Mouse (Mus musculus): ENCODE measurements around the gene Zc3h12a. TPM values are rescaled to one million over a fixed set of nuclear protein-coding genes. Genes with fewer than 3 reads are reported as not detected.

Gene Zc3h12a
- total RNA-seq, 2 experiments from 2014 or later: 0.51 to 1.2 TPM

DNA sequence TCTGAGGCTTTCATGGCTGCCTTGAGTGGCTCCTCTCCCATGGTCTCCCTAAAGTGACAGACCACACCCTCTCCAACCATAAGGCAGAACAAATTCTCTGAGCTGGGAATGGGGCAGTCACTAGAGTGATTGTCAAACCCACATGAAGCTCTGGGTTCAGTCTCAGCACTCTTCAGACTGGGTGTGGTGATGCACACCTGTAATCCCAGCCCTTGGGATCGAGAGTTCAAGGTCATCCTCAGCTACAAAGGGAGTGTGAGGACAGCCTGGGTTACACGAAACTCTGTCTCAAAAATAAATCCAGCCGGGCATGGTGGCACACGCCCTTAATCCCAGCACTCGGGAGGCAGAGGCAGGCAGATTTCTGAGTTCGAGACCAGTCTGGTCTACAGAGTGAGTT, 24.8 kb upstream of the Zc3h12a start:
- no peak for DNase-seq (ENCODE audit: low spot score in 2 of 2)
- intact Hi-C loops (cut with DNase I): no loop called here

DNA sequence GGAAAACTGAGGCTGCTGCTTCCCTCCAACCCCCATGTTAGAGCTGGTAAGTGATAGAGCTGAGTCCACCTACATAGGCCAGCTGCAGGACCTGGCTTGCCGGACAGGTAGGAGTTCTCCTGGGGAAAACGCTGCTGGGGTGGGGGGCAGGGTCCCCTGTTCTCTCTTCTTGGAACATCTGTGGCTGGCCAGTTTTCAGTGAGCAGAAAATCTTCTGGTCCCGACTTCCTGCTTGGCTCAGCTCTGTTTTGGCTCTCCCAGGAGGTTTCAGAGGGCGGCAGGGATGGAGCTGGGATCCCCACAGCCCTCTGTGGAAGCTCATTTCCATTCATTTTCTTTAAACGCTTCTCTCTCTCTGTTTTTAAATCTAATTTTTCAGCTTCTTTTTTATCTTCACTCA, 21.8 kb upstream of the Zc3h12a start:
- DNase-seq (ENCODE audit: low spot score in 2 of 2): no peak

DNA sequence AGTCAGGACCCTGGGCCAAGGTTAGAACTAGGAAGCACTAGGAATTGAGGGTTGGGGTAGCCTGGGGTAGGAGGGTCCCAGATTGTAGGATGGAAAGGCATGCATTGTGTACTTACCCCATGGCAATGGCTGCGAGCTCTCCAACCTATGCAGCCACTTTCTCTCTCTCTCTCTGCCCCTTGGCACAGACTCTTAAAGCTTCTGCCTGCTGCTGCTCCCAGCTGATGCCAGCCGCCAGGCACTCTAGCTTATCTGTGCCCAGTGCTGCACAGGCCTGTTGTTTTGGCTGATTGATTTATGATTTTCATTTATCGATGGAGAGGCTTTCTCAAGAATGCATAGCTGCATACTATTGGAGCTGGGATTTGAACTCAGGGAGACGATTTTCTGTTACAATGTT, 20.3 kb upstream of the Zc3h12a start:
- no peak for DNase-seq (ENCODE audit: low spot score in 2 of 2)
- intact Hi-C loops (cut with DNase I): no loop called here

More for the DNA sequence above, 21.8 kb upstream of the Zc3h12a start:
- intact Hi-C loops (cut with DNase I): no loop called here

DNA sequence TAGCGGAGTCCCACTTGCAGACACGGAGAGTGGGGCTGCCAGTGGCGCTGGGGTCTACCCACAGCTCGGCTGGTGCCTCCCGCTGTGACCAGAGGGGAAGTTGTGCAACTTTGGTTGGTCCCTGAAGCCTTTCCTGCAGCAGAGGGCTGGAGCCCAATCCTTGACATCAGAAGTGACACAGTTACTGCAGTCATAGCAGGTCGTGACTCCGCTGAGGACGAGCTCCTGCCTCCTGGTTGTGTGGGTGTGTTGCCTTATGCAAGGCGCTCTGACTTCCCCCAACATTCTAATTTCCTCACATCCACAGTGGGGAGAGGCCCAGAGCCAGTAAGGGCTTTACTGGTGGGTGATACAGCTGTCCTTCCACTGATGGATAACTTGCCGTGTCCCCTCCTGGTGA, 17.6 kb upstream of the Zc3h12a start:
- intact Hi-C loops (cut with DNase I): no loop called here
- peak in 1 of 2 experiments; percentile 53 for DNase-seq (ENCODE audit: low spot score in 2 of 2)

DNA sequence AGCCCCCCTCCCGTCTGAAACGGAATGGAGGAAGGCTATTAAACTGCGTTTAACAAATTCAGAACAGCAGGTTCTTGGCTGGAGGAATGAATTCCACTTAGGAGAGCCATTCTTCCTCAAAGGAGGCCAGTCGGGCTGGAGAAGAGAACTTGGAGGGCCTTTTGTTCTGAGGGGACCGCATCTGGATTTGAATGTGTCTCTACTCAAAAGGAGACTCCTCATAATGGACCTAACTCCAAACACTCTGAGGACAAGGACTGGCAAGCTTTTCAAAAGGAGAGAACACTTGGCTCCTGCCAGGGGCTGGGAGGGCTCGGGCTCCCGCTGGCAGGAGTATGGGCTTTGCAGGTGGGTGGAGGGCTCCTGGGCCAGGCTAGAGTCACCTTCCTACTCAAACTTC, 17.0 kb upstream of the Zc3h12a start:
- intact Hi-C loops (cut with DNase I): no loop called here
- DNase-seq (ENCODE audit: low spot score in 2 of 2): no peak

DNA sequence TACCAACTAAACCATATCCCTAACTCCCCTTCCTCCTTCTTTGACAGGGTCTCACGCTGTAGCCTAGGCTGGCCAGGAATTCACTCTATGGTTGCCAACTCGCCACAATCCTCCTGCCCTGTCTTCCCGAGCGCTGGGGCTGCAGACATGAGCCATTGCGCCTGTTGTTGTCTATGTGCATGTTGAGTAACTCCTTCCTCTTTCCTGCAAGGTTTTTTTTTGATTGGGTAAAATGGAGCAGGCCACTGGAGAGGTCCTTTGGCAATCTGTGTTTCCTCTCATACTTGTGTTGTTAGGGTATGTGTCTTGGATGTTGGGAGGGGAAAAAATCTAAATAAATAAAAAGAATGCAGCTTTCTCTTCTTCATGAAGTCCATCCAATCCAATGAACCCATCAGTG, 16.6 kb upstream of the Zc3h12a start:
- intact Hi-C loops (cut with DNase I): no loop called here
- DNase-seq (ENCODE audit: low spot score in 2 of 2): no peak

DNA sequence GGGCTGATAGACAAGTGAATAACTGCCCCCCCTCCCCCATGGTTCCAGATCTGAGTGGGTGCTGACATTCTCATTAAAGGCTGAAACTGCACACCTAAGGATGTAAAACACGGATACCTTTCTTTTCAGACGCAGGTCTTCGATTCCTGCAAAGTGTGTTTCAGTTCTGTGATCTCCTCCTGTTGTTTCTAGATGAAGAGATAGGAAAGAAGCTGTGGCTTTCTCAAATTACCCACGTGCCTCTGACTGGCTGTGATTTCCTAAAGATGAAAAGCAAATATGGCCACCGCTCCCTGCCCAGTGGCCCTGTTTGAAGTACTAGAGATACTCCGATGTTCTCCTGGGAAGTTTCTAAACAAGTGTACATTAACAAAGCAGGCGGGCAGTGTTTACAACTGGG, 10.7 kb upstream of the Zc3h12a start:
- no peak for DNase-seq (ENCODE audit: low spot score in 2 of 2)
- intact Hi-C loops (cut with DNase I): no loop called here

DNA sequence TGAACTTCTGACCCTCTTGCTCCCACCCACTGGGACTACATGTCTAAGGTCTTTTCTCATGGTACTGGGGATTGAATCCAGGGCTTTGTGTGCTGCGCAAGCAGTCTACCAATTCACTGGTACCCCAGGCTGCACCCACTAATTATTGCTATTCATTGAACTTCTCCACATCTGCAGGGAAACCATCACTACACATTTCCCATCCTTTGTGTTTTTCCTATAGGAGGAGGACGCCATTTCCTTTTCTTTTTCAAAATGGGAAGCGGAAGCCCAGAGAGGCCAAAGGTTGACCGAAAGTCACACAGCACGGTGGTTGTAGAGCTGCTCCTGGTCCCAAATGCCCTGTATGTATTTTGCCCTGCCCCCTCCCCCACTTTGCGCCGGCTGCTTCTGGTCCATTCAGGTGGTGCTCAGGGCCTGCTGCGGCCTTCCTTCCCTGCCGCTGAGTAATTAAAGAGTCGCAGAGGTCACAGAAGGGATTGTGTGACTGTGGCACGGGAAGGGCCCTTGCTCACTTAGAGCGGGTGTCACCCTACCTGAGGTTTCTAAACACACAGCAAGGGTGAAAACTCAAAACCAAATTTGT, 8.8 kb upstream of the Zc3h12a start:
- intact Hi-C loops (cut with DNase I): no loop called here

DNA sequence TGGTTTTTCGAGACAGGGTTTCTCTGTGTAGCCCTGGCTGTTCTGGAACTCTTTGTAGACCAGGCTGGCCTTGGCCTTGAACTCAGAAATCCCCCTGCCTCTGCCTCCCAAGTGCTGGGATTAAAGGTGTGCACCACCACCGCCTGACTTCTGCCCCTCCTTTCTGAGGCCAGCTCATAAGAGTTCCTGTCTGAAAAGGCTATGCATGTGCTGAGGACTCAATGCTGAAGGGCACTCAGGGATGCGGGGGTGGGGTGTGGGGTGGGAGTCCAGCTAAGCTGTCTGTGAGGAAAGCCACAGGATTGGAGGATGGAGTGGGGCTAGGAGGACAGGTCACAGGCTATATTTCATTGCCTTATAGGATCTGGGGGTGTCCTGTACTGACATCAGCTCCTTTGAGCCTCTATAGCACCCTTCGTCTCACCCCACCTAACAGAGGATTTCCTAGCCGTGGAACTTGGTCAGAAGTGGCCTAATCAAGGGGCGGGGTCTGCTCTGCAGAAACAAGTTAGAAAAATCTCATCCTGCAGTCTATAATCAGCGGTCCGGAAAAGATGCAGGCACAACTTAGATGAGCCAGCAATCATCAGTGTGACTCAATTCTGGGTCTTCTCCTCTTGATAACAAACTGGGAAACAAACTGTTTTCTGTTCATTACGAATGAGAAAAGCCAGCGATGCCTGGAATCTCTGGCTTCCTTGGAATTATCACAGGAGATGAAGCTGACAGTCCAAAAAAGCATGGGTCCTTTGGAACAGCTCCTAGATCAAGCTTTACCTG, 7.6 kb upstream of the Zc3h12a start:
- DNase-seq (ENCODE audit: low spot score in 2 of 2): no peak
- intact Hi-C loops (cut with DNase I): no loop called here

More for the DNA sequence above, 8.8 kb upstream of the Zc3h12a start:
- no peak for DNase-seq (ENCODE audit: low spot score in 2 of 2)

DNA sequence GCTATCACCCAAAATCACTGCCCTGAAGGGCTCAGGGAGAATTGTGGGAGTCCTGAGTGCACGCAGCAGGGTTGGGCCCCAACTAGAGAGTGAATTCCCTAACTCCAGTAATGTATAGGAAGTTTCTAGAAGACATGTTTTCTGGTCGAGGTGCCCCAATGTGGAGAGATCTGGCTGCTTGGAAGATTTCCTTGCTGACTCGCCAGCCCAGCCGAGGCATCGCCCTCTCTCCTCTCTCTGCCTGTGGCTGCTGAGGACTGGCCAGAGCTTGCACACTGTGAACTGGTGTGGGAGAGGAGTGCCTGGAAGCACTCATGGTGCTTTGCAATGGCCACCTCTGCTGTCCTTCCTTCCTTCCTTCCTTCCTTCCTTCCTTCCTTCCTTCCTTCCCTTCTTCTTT, 7.0 kb upstream of the Zc3h12a start:
- intact Hi-C loops (cut with DNase I): no loop called here
- DNase-seq (ENCODE audit: low spot score in 2 of 2): no peak

DNA sequence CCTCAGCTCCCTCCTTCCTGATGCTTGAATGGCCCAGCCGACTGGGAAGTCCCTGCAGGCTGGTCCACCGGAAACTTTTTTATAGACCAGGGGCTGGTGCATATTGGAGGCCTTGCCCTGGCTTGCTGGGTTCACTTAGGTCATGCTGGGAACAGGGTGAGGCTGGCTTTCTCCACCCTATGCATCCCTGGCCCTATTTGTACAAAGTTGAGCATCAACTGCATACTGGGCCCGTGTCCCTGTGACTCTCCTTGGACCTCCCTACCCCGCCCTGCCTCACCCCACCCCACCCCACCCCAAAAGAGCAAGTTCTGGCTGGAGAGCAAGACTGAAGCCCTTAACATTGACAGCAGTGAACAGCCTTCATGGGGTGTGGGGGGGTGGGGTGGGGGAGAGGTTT, 6.6 kb upstream of the Zc3h12a start:
- intact Hi-C loops (cut with DNase I): no loop called here
- DNase-seq (ENCODE audit: low spot score in 2 of 2): no peak

DNA sequence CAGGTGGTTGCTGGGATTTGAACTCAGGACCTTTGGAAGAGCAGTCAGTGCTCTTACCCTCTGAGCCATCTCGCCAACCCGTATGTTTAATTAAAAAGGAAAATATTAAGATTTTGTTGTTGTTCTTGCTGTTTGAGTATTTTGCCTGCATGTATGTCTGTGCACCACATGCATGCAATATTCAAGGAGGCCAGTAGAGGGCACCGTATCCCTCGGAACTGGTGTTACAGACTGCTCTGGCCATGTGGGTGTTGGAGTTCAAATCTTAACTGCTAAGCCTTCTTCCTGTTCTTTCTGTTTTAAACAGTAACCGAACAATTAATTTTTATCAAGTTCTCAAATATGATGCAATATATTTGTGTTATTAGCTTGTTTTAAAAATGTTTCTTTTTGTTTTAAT, 4.8 kb upstream of the Zc3h12a start:
- peak; percentile 75 to 84 for DNase-seq (ENCODE audit: low spot score in 2 of 2)
- intact Hi-C loops (cut with DNase I): no loop called here

DNA sequence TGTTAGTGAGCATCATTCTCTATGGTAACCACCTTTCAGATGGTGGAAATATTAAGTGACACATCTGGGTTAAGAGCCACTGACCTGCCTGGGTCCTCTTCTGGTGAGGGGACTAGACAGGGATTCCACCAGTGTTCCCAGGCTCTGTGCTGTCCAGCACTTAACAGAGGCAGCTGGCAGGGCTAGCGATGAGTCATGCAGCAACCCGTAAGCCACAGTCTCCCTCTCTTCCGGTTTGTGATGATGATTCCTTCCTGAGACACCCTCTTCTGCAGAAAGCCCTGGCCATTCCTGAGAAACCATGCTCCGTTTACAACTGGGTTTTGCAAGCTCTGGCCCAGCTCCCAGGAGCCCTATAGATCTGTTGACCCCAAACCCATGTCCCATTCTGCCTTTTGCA, 3.9 kb upstream of the Zc3h12a start:
- intact Hi-C loops (cut with DNase I): no loop called here
- DNase-seq (ENCODE audit: low spot score in 2 of 2): no peak

DNA sequence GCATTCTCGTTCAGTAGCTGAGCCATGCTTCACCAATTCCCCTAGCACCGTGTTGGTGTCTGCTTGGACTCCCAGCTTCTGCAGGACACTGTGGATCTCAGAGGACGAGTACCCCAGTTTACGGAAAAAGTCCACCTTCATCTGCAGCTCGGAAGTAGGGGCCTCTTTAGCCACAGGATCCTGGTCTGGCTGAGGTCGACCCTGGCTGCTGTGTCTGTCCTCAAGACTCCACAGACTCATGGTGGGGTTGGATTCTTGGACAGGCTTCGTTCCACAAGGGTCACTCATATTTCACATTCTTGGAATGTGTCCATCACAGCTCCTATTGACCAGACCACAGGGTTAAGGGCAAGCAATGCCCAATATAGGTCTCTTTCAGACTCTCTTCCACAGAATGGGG, 879 bp downstream of the Zc3h12a start:
- intact Hi-C loops (cut with DNase I): no loop called here
- no peak for DNase-seq (ENCODE audit: low spot score in 2 of 2)

DNA sequence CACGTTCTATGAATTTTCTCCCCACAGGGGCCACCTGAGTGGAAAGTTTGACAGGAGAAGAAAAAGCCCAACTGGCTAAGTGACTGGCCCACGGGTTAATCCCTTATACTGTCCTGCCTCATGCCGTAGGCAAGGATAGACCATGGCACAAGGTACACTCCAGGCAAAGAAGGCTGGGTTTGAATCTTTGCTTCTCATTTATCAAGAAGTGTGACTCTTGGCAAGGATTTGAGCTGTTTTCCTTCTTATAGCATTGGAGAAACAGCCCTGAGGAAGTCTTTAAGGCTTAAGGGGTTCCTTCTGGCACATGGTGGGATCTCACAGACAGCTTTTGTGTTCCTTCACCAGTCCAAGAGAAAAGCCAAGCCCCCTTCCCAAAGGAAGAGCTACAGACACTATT, 1.5 kb downstream of the Zc3h12a start:
- DNase-seq (ENCODE audit: low spot score in 2 of 2): no peak
- intact Hi-C loops (cut with DNase I): no loop called here

DNA sequence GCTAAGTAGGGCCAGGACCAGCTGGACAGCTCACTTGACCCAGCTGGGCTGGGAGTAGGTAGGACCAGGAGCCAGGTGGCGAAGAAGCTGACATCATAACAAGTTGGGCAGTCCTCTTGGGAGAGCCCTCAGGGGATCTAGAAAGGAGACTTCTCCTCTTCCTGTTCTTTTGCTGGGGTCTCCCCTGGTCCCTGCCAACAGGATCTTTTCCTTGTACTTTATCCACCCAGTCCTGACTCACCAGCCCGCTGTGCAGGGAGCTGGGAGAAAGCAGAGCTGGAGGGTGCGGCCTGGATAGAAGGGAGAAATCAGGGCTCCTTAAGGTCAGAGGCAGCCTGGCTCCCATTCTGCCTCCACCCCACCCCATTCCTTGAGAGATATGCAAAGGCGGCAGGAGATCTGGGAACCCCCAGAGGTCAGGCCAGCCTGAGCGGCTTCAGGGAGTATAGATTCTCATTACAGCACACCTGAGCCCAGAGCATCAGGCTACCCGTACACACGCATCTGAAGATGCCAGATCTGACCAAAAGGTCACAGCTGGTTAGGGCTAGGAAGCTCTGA, 2.2 kb downstream of the Zc3h12a start:
- intact Hi-C loops (cut with DNase I): no loop called here

DNA sequence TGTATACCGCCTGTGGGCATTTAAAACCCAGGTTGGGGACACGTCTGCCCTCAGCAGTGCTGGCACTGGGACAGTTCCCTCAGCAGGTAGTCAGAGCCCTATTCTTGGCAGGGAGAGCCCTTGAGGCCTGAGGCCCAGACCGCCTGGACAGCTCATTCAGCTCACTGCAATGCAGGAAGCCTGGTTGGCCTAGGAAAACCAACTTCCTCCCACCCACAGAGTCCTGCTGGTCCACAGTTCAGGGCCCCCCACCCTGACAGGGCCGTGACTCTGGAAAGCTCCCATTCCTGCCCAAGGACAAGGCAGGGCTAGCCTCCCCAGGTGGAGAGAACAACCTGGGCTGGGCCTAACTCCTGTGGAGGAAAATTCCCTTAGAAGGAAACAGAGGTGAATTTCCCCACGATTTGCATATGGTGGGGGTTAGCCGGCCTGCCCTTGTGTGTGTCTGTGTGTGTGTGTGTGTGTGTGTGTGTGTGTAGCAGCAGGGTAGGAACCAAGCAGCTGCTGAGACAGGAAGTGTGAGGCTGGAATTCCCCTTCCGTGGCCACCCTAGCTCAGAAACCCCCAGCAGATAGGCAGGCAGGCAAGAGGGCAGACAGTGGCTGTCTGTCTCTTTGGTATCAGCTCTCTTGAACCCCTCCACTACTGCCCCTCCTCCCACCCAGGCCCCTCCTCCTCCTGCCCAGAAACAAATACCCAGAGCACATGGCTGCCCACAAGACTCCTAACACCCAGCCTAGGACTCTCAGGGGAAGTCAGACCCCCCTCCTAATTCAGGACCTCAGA, 3.0 kb downstream of the Zc3h12a start:
- intact Hi-C loops (cut with DNase I): no loop called here
- no peak for DNase-seq (ENCODE audit: low spot score in 2 of 2)

More for the DNA sequence above, 2.2 kb downstream of the Zc3h12a start:
- DNase-seq (ENCODE audit: low spot score in 2 of 2): no peak

DNA sequence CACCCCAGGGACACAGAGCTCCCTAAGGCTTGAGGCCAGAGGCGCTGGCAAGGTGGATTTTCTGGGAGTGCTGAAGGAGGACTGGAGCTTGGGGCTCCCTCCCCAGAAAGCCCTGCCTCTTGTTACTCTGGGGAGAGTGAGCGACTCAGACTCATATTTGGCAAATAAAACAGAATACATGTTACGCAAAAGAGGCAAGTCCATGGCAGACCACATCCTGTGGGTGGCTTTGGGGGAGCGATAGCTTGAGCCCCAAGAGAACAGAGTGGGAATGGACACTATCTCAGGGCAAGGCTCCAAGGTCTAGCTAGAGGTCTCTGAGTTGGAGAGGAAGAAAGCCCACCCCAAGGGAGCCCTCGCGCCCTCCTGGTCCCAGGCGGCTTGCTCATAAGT, 4.4 kb downstream of the Zc3h12a start:
- DNase-seq (ENCODE audit: low spot score in 2 of 2): no peak

DNA sequence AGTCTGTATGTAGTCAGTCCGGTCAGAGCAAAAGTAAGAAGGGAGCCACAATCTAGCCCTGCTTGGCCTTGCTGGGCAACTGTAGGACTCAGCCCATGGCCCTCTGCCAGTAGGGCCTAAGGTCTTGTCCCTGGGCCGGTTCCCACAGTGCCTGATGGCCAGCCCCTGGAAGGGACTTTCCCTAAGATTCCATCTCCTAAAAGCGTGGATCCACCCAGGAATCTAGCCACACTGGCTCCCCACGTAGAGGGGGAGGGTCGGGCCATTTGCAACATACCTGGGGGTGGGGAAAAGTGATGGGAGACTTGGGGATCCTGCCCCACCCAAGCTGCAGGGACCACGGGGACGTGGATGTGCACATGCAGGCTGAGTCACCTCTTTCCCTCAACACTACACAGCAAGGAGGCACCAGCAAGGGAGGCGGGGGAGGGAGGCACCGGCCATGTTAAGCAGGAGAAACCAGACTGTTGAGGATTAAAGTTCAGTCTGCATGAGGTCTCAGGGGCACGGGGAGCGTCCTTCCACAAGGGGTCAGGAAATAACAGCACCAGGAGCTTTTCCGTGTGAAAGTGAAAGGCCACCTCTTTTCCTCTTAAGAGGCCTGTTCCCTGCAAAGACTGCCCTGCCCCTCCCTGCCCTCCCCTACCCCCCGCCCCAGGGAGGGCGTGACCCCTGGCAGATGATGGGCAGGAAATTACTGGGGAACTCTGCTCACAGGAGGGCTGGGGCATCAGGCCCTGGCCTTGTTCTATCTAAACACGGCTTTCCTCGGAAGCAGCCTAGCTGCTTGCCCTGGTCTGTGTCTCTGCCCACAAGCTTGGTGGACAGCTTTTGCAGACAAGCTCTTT, 5.0 kb downstream of the Zc3h12a start:
- intact Hi-C loops (cut with DNase I): no loop called here
- DNase-seq (ENCODE audit: low spot score in 2 of 2): no peak

More for the DNA sequence above, 4.4 kb downstream of the Zc3h12a start:
- intact Hi-C loops (cut with DNase I): no loop called here
